Mouse (Mus musculus) B cell, adult 67 days (primary cell): ENCODE measurements around the gene Alx3. TPM values are rescaled to one million over a fixed set of nuclear protein-coding genes. Genes with fewer than 3 reads are reported as not detected.

ENCODE experiments used
- total RNA-seq, 2 experiments: library from RNA; stranded (reverse); gene quantifications; 4 replicates each; pipeline ENCODE4 v1.2.4; 2023

The Alx3 gene
- total RNA-seq, result not detected

DNA sequence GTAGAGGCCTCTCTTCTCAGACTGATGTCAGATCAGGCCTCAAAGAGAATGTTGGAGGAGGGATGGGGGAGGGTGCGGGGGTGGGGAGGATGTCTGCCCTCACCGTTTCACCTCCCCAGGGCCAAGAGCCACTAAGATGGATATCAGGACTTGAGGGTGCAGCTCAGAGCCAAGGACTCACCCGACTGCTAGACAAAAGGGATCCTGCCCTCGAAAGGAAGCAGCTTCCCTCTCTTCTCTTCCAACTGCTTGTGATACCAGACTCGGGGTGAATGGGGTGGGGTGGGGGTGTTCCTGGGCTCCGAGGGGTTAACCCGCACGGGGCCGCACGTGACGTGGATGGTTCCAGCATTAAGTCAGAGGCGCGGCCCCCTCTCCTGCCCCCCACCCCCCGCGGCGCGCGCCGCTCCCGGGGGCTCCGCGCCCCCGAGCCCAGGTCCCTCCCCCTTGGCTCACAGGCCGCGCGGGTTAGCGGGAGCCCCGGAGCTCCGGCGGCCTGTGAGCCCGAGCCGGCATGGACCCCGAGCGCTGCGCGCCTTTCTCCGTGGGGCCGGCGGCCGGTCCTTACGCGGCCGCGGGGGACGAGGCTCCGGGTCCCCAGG, at the start of gene Alx3:
Gene Alx3 (plus strand): TSS at position 370 of the 602 bp plus-strand sequence.

DNA sequence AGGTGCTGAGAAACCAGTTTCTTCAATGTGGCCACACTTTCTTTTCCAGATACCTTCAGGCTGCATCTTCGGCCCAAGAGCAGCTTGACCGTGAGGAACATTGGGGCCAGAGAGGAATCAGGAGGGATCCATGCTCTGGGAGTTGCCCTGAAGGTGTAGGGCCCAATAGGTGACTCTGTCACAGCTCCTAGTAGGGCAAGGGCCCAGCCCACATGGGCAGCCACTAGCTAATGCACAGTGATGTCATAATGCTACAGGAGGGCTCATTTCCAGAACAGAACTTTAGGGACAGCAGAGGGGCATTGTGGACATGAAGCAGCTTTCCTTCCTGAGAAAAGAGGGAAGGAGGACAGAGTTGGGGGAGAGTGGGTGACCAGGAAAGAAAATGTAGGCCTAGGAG, 40.0 kb upstream of the Alx3 start, which contains the start of gene Ubl4b:
Gene Ubl4b (minus strand): TSS at position 232 of the 400 bp plus-strand sequence.

DNA sequence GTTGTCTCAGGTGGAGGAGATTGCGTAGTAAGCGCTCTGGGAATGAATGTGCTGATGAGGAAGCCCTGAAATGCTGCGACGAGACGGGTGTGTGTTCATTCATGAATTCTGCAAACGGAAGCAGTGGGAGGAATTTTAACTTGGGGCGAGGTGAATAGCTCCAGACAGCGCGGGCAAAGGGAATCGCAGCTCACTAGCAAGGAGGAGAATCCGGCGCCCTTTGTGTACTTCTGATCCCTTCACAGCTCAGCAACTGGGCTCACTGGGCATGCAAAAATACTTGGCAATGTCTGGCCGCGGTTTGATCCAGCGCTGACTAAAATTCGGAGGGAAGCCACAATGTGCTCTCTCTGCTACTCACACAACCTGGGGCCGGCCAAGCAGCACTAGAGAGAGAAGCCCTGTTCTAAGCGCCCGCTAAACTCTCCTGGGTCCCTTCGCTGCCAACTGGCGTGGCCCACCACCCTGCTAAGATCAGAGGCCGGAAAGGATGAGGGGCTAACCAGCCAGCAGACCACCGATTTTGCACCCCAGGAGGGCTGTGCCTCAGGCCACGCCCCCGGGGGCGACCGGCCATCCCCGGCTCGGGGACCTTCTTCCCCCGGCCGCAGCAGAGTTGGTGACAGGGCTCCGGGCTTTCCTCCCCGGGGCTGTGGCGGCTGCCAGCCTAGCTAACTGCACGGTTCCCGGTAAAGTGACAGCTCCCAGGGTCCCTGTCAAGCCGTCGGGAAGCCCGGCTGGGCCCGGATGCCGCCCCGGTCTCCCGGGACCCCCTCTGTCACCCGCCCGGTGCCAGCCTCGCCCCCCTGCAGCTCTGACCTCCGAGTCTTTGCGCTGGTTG, 36.1 kb downstream of the Alx3 start, which contains the start of gene Gm10961:
Gene Gm10961 (plus strand): TSS at position 641 of the 841 bp plus-strand sequence.

DNA sequence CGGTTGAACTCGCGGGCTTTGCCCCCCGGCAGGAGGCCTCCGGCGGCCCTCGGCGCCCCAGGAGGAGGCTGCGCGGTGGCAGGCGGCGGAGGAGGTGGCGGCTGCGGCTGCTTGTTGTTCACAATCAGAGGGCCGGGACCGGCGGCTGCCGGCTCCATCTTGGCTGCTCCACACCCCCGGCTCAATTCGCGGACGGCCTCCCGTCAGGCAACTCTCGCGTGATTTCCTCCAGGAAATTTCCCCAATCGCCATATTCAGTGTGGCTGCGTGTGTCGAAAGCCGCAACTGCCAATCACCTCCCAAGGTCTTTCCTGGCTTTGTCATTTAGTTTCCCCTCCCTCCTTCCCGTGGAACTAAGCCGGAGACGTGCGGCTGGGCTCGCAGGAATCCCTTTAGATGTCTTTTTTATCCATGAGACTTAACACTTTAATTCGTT, 36.7 kb downstream of the Alx3 start, which contains the start of gene Strip1:
Gene Strip1 (minus strand): TSS at position 172 of the 436 bp plus-strand sequence.

Other genes starting within 250 kb of the Alx3 start
- not detected for gene Kcnc4, start 135.5 kb upstream of the Alx3 start, total RNA-seq
- gene Slc6a17, start 77.0 kb upstream of the Alx3 start, total RNA-seq, result not detected
- gene Ubl4b, start 40.0 kb upstream of the Alx3 start, total RNA-seq, result not detected
- gene Gm10961, start 36.3 kb downstream of the Alx3 start, total RNA-seq, result not detected
- gene Strip1, start 36.7 kb downstream of the Alx3 start, total RNA-seq, result 10 to 100 TPM; 56.6 to 59.2 TPM
- 10 to 100 TPM; 81.9 to 85.4 TPM for gene Ahcyl1, start 101.5 kb downstream of the Alx3 start, total RNA-seq
- gene Csf1, start 165.4 kb downstream of the Alx3 start, total RNA-seq, result 10 to 100 TPM in 1 of 2 experiments, 1 to 10 TPM in 1; 5.9 to 10.6 TPM